Mouse (Mus musculus) urinary bladder, postnatal 25 days (tissue): ENCODE measurements around the gene Rtl8a.
"Not testable (repeated sequence)": the region's sequence is repeated elsewhere in the genome, so short reads cannot be mapped to it uniquely, and the experiment has no call there.

ENCODE experiments used
- DNase-seq: peaks from one replicate; pipeline ENCODE4 v3.0.0; 2022; ENCODE audit warnings: low spot score

Gene Rtl8a

GRCm38 (mm10) chrX:53642980-53643961, at the start of gene Rtl8a:
Gene Rtl8a, minus strand, starts transcription at chrX:53643682.
- DNase-seq: peak; percentile 64

- DNase-seq: no peak
Observed at GRCm38 (mm10) chrX:53693141-53693540, 49.7 kb upstream of the Rtl8a start.

- DNase-seq: no peak
Observed at GRCm38 (mm10) chrX:53692065-53692464, 48.6 kb upstream of the Rtl8a start.

- not testable (repeated sequence) for DNase-seq
Observed at GRCm38 (mm10) chrX:53684676-53685075, 41.2 kb upstream of the Rtl8a start.

DNA sequence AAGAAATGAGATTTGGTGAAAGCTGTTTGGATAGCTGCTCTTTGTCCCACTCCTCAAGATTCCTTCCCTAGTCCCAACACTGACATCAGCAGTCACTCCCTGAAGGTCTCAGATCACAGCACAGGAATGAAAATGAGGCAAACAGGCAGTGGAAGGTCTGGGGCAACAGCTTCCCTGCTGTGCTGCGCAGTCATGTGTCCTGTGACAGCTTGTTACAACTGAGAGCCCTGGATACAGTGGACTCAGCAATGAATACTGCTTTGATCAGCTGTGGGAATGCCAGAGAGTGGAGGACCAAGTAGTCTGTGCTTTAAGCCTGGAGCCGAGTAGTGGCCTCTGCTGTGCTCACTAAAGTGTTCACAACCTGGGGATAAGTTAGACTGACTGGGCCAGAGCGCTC, 39.2 kb upstream of the Rtl8a start:
- not testable (repeated sequence) for DNase-seq

DNA sequence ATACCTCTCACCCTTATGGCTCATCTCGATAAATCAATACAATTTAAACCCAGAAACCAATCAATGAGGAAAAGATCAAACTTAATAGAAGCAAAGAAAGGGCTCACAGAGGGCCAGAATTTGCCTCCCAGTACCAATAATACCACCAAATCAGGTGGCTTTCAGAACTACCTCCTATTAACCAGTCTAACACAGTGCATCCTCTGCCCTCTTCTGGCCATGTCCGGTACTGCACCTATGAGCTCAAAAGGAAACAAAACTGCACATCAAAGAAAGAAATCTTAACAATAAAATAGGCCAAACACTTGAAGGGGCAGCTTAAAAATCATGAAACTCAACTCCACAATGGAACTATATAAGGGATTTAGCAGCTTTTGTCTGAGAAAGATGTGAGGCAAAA, 33.5 kb upstream of the Rtl8a start:
- peak; percentile 54 for DNase-seq

DNA sequence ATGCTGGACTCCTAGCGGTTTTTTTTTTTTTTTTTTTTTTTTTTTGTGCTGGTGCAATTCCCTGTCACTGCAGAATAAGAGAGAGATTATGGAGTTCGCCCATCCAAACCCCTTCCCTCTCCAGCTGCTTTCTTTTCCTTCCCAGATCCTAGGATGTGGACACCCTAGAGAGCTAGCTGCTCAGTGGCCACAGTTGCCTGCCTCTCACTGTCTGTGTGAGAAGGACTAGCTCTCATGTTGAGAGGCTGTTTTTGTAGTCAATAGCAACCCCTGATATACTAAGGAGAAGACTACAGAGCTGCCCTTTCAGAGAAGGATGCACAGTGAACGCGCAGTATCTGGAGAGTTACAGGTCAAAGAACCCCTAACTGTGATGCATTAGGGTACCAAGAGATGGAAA, 27.2 kb upstream of the Rtl8a start:
- DNase-seq: not testable (repeated sequence)

- DNase-seq: peak; percentile 54
Observed at GRCm38 (mm10) chrX:53670294-53670693, 26.8 kb upstream of the Rtl8a start, which contains the start of gene Rtl8b. Gene Rtl8b, minus strand, starts transcription at chrX:53670408.

GRCm38 (mm10) chrX:53669557-53670270, 26.2 kb upstream of the Rtl8a start:
- not testable (repeated sequence) for DNase-seq

GRCm38 (mm10) chrX:53652917-53653316, 9.4 kb upstream of the Rtl8a start:
- not testable (repeated sequence) for DNase-seq

DNA sequence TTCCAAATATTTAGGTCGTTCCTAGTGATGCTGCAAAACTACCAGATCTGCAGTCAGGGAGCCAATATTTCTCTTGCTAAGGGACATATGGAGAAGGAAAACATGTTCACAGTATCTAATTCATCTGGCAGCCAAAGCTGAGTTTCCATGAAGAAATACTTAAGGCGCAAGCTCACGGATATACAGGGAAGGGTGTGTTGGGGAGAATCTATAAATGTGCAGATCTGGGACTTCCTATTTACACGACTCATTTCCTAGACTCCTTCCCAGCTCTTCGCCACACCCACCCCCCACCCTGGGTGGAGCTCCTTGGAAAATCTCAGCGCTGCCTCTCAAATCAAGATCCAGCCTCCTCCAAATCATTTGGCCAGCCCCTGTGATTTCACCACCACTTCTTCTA, 2.4 kb upstream of the Rtl8a start:
- DNase-seq: no peak

DNA sequence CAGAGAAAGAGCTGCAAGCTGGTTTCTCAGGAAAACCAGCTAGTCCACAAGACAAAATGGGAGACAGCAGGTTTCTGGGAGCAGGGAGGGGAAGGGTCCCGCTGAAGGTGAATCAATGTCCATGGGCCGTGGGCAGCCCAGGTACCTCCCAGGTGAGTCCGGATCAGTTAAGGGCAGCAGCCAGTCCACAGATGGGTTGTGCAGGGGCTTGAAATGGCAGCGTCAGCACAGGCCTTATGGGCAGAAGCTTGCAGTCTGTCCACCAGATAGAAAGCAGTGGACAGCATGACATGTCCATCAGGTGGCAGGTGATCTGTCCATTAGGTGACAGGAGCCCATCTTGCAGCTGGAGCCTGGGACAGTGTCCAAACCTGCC, 890 bp downstream of the Rtl8a start:
- not testable (repeated sequence) for DNase-seq

GRCm38 (mm10) chrX:53638107-53638506, 5.4 kb downstream of the Rtl8a start:
- DNase-seq: not testable (repeated sequence)

- DNase-seq: not testable (repeated sequence)
Observed at GRCm38 (mm10) chrX:53611395-53611794, 32.1 kb downstream of the Rtl8a start.

DNA sequence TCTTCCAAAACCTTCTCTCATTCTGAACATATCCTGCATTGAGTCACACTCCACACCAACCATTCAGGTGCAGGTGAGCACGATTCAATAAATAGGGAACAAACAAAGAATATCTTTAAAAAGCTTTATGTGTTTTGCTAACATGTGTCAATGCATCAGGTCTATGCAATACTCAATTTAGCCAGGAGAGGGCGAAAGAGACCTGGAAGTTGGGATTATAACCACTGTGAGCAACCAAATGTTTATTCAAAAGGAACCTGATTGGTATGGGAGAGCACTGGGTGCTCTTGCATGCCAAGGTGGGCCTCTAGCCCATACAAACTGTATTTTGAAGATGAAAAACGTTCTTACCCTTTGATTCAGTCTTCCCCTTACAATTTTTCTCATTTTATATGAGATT, 32.9 kb downstream of the Rtl8a start:
- DNase-seq: peak; percentile 48

- DNase-seq: not testable (repeated sequence)
Observed at GRCm38 (mm10) chrX:53608879-53609278, 34.6 kb downstream of the Rtl8a start, which contains the start of gene Gm14597. Gene Gm14597, minus strand, starts transcription at chrX:53608979.

DNA sequence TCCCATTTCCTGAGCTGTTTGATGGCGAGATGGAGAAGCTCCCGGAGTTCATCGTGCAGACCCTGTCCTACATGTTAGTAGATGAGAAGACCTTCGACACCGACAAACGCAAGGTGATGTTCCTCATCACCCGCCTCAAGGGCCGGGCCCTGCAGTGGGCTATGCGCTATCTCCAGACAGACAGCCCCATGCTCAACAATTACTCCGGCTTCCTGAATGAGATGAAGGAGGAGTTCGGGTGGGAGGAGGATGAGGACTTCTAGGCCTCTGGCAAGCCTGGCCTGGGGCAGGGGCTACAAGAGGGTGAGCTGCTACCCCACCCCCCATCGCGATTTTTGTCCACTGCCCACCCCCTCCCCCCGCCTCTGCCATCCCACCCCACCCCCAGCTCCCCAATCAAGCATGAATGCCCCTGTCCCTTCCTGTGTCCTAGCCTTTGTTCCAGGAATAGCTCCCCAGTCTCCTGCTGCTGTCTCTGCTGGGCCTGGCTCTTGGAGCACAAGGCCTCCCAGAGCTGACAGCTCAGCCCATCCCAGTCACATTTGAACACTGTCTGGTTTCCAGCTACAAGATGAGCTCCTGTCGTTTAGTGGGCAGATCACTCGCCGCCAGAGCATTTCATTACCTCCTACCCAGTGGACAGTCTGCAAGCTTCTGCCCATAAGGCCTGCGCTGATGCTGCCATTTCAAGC, 35.2 kb downstream of the Rtl8a start:
- no peak for DNase-seq

- DNase-seq: peak; percentile 20
Observed at GRCm38 (mm10) chrX:53607242-53608121, 36.0 kb downstream of the Rtl8a start, which contains the start of gene Rtl8c. Gene Rtl8c, plus strand, starts transcription at chrX:53608032.

- not testable (repeated sequence) for DNase-seq
Observed at GRCm38 (mm10) chrX:53606176-53606575, 37.3 kb downstream of the Rtl8a start.

DNA sequence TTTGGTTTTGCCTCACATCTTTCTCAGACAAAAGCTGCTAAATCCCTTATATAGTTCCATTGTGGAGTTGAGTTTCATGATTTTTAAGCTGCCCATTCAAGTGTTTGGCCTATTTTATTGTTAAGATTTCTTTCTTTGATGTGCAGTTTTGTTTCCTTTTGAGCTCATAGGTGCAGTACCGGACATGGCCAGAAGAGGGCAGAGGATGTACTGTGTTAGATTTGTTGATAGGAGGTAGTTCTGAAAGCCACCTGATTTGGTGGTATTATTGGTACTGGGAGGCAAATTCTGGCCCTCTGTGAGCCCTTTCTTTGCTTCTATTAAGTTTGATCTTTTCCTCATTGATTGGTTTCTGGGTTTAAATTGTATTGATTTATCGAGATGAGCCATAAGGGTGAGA, 43.5 kb downstream of the Rtl8a start:
- DNase-seq: peak; percentile 50
